Comparison of ENCODE assay signal across 29 mouse cellular contexts in genomic region chr3:36328927-36329326, GRCm38 (mm10).
"Had no signal": no experiment of that assay in that cellular context is flagged by ENCODE, and none has a peak within 500 bp of the region (broad histone marks: within the 10 kb centered on the region; RNA-seq: fewer than 3 reads in every experiment).

No protein-coding gene starts in this region.

- H3K4me3 ChIP-seq: embryonic facial prominence, embryonic 10.5 days; embryonic facial prominence, embryonic 12.5 days; embryonic facial prominence, embryonic 13.5 days; embryonic facial prominence, embryonic 15.5 days; erythroblast, embryonic 14.5 days; forebrain, embryonic 10.5 days; forebrain, embryonic 12.5 days; forebrain, embryonic 13.5 days; forebrain, embryonic 15.5 days; gastrocnemius, adult 2 months; heart, adult 2 months had no signal

- DNase-seq: cerebellum, adult 2 months; cerebellum, adult 8-10 months; cerebellum, adult 9-10 months; cerebellum, adult 9-11 months; cerebellum, postnatal 10 days; cerebellum, postnatal 14 days; cerebellum, postnatal 25 days; cerebellum, postnatal 36 days; embryo, embryonic 11 days; forebrain, postnatal 0 days; gastrocnemius, adult 2 months; gastrocnemius, postnatal 10 days; gastrocnemius, postnatal 14 days; gastrocnemius, postnatal 25 days; gastrocnemius, postnatal 36 days; heart, adult 11 months; heart, adult 18-20 months; heart, adult 2 months had no signal

- H3K4me2 ChIP-seq: embryonic facial prominence, embryonic 12.5 days; embryonic facial prominence, embryonic 13.5 days; embryonic facial prominence, embryonic 15.5 days; forebrain, embryonic 12.5 days; forebrain, embryonic 13.5 days; forebrain, embryonic 15.5 days had no signal

- H3K27ac ChIP-seq: embryonic facial prominence, embryonic 10.5 days; embryonic facial prominence, embryonic 12.5 days; embryonic facial prominence, embryonic 13.5 days; embryonic facial prominence, embryonic 15.5 days; forebrain, embryonic 10.5 days; forebrain, embryonic 12.5 days; forebrain, embryonic 13.5 days; forebrain, embryonic 15.5 days; gastrocnemius, adult 2 months; heart, adult 2 months had no signal

- ATAC-seq: forebrain, embryonic 13.5 days; forebrain, embryonic 14.5 days; forebrain, embryonic 15.5 days; forebrain, embryonic 16.5 days; forebrain, postnatal 0 days had no signal

- H3K9me3 ChIP-seq: embryonic facial prominence, embryonic 10.5 days; embryonic facial prominence, embryonic 12.5 days; embryonic facial prominence, embryonic 13.5 days; embryonic facial prominence, embryonic 15.5 days; forebrain, embryonic 10.5 days; forebrain, embryonic 12.5 days; forebrain, embryonic 13.5 days; forebrain, embryonic 15.5 days had no signal

- H3K9ac ChIP-seq: embryonic facial prominence, embryonic 12.5 days; embryonic facial prominence, embryonic 13.5 days; embryonic facial prominence, embryonic 15.5 days; forebrain, embryonic 12.5 days; forebrain, embryonic 13.5 days; forebrain, embryonic 15.5 days; forebrain, postnatal 0 days had no signal

- H3K36me3 ChIP-seq: embryonic facial prominence, embryonic 10.5 days; embryonic facial prominence, embryonic 12.5 days; embryonic facial prominence, embryonic 13.5 days; embryonic facial prominence, embryonic 15.5 days; forebrain, embryonic 10.5 days; forebrain, embryonic 12.5 days; forebrain, embryonic 15.5 days had no signal

- H3K4me1 ChIP-seq: embryonic facial prominence, embryonic 10.5 days; embryonic facial prominence, embryonic 12.5 days; embryonic facial prominence, embryonic 13.5 days; embryonic facial prominence, embryonic 15.5 days; forebrain, embryonic 10.5 days; forebrain, embryonic 12.5 days; forebrain, embryonic 13.5 days; forebrain, embryonic 15.5 days had no signal

- H3K27me3 ChIP-seq: embryonic facial prominence, embryonic 12.5 days; embryonic facial prominence, embryonic 13.5 days; embryonic facial prominence, embryonic 15.5 days; forebrain, embryonic 12.5 days; forebrain, embryonic 13.5 days; forebrain, embryonic 15.5 days had no signal
